Mouse (Mus musculus) C2C12 (cell line): Measurements from ENCODE around the gene Pabpn1l.
"Not testable (repeated sequence)": the region's sequence is repeated elsewhere in the genome, so short reads cannot be mapped to it uniquely, and the experiment has no call there.

ENCODE experiments used
- CEBPB ChIP-seq: IDR thresholded peaks from one replicate; pipeline ENCODE4 v1.6.1; 2011; ENCODE audit warnings: low read depth, mild to moderate bottlenecking, control low read depth, moderate library complexity
- CTCF ChIP-seq: IDR thresholded peaks from one replicate; pipeline ENCODE4 v1.5.1; 2011; ENCODE audit not compliant: control insufficient read depth, insufficient read depth, insufficient read length
- MAX ChIP-seq: IDR thresholded peaks from one replicate; pipeline ENCODE4 v1.6.1; 2011; ENCODE audit warnings: mild to moderate bottlenecking, control low read depth
- MYOD1 ChIP-seq: IDR thresholded peaks from one replicate; pipeline ENCODE4 v1.6.1; 2011; ENCODE audit warnings: low read depth; ENCODE audit not compliant: control insufficient read depth, insufficient read length
- MYOG ChIP-seq: IDR thresholded peaks from one replicate; pipeline ENCODE4 v1.6.1; 2011; ENCODE audit not compliant: control insufficient read depth, insufficient read length; ENCODE audit errors: extremely low read depth
- USF1 ChIP-seq: IDR thresholded peaks from one replicate; pipeline ENCODE4 v1.6.1; 2011; ENCODE audit warnings: low read depth, mild to moderate bottlenecking, control low read depth, moderate library complexity

DNA sequence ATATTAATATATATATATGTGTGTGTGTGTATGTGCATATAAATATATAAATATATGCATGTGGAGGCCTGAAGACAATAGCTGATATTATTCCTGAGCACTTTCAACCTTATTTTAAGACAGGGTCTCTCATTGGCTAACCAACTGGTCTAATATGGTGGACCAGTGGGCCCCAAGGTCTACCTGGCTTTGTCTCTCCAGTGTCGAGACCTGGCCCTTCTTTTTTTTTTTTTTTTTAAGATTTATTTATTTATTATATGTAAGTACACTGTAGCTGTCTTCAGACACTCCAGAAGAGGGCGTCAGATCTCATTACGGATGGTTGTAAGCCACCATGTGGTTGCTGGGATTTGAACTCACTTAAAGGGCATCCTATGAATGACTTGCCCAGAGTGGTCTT, 9.6 kb upstream of the Pabpn1l start:
- TF ChIP-seq CTCF, MYOG, MAX, USF1, MYOD1, CEBPB: not testable (repeated sequence)
